Mouse (Mus musculus) right cerebral cortex, postnatal 36 days (tissue): ENCODE data around the gene Gm11985.
"Not testable (repeated sequence)": the region's sequence is repeated elsewhere in the genome, so short reads cannot be mapped to it uniquely, and the experiment has no call there.

Source experiments
- DNase-seq, 2 experiments: peaks; one replicate each; pipeline ENCODE4 v3.0.0; 2022; ENCODE audit warnings: low spot score in 2 of 2, mixed read lengths in 1 of 2

The Gm11985 gene

GRCm38 (mm10) chr11:7188469-7188868, at the start of gene Gm11985:
Gm11985 (minus strand) TSS chr11:7188569.
- DNase-seq = no peak

GRCm38 (mm10) chr11:7237712-7238111, 49.3 kb upstream of the Gm11985 start:
- no peak for DNase-seq

- DNase-seq = no peak
Observed at GRCm38 (mm10) chr11:7236751-7237150, 48.4 kb upstream of the Gm11985 start.

GRCm38 (mm10) chr11:7234981-7235609, 46.7 kb upstream of the Gm11985 start:
- no peak for DNase-seq

- no peak for DNase-seq
Observed at GRCm38 (mm10) chr11:7234436-7234835, 46.1 kb upstream of the Gm11985 start.

- DNase-seq = no peak
Observed at GRCm38 (mm10) chr11:7233333-7233732, 45.0 kb upstream of the Gm11985 start.

- no peak for DNase-seq
Observed at GRCm38 (mm10) chr11:7231958-7232357, 43.6 kb upstream of the Gm11985 start.

GRCm38 (mm10) chr11:7230000-7230399, 41.6 kb upstream of the Gm11985 start:
- DNase-seq = no peak

GRCm38 (mm10) chr11:7228107-7228506, 39.7 kb upstream of the Gm11985 start:
- DNase-seq = no peak

- no peak for DNase-seq
Observed at GRCm38 (mm10) chr11:7226810-7227550, 38.6 kb upstream of the Gm11985 start.

- DNase-seq = peak in 1 of 2 experiments; percentile 27
Observed at GRCm38 (mm10) chr11:7226200-7226599, 37.8 kb upstream of the Gm11985 start.

GRCm38 (mm10) chr11:7221826-7222225, 33.5 kb upstream of the Gm11985 start:
- not testable (repeated sequence) for DNase-seq

- peak in 1 of 2 experiments; percentile 60 for DNase-seq
Observed at GRCm38 (mm10) chr11:7215703-7216102, 27.3 kb upstream of the Gm11985 start.

GRCm38 (mm10) chr11:7214761-7215160, 26.4 kb upstream of the Gm11985 start:
- DNase-seq = peak in 1 of 2 experiments; percentile 60

GRCm38 (mm10) chr11:7214342-7214660, 25.9 kb upstream of the Gm11985 start:
- DNase-seq = no peak

GRCm38 (mm10) chr11:7213501-7214341, 25.4 kb upstream of the Gm11985 start, which contains the start of gene Igfbp3:
Igfbp3 (minus strand) TSS chr11:7213923.
- DNase-seq = peak; percentile 76 to 83

- DNase-seq = no peak
Observed at GRCm38 (mm10) chr11:7213161-7213500, 24.8 kb upstream of the Gm11985 start.

GRCm38 (mm10) chr11:7212126-7212798, 23.9 kb upstream of the Gm11985 start:
- no peak for DNase-seq

GRCm38 (mm10) chr11:7211211-7211610, 22.8 kb upstream of the Gm11985 start:
- no peak for DNase-seq

GRCm38 (mm10) chr11:7210343-7210742, 22.0 kb upstream of the Gm11985 start:
- DNase-seq = peak; percentile 53 to 70

GRCm38 (mm10) chr11:7203846-7204245, 15.5 kb upstream of the Gm11985 start:
- DNase-seq = no peak

GRCm38 (mm10) chr11:7202206-7202605, 13.8 kb upstream of the Gm11985 start:
- DNase-seq = no peak
